In the genomic region with DNA sequence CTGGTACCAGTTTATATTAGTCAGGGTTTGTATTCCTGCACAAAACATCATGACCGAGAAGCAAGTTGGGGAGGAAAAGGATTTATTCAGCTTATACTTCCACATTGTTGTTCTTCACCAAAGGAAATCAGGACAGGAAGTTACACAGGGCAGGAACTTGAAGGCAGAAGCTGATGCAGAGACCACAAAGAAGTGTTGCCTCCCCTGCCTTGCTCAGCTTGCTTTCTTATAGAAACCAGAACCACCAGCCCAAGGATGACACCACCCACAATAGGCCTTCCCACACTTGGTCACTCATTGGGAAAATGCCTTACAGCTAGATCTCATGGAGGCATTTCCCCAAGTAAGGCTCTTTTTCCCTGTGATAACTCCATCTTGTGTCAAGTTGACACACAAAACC, we compare ENCODE assay signal across 26 mouse cellular contexts.
"Had no signal": no experiment of that assay in that cellular context is flagged by ENCODE, and none has a peak within 500 bp of the region (broad histone marks: within the 10 kb centered on the region; RNA-seq: fewer than 3 reads in every experiment).

No protein-coding gene starts in this region.

- H3K36me3 ChIP-seq: heart, embryonic 13.5 days; heart, embryonic 15.5 days; hindbrain, embryonic 10.5 days; hindbrain, embryonic 12.5 days; intestine, embryonic 15.5 days; kidney, embryonic 15.5 days; limb, embryonic 10.5 days; limb, embryonic 12.5 days had no signal

- H3K27me3 ChIP-seq: heart, embryonic 13.5 days; heart, embryonic 15.5 days; hindbrain, embryonic 12.5 days; intestine, embryonic 15.5 days; kidney, embryonic 15.5 days; limb, embryonic 12.5 days had no signal

- H3K9ac ChIP-seq: heart, embryonic 13.5 days; heart, embryonic 15.5 days; hindbrain, embryonic 12.5 days; hindbrain, embryonic 14.5 days; intestine, embryonic 15.5 days; kidney, embryonic 15.5 days; limb, embryonic 12.5 days had no signal

- DNase-seq: gastrocnemius, adult 2 months; gastrocnemius, postnatal 10 days; gastrocnemius, postnatal 25 days; heart, adult 11 months; heart, postnatal 14 days; heart, postnatal 36 days; kidney, adult 18-20 months; kidney, adult 8-10 months; kidney, postnatal 14 days; kidney, postnatal 36 days; layer of hippocampus, adult 9-11 months; layer of hippocampus, postnatal 36 days; liver had no signal

- H3K4me1 ChIP-seq: heart, embryonic 13.5 days; heart, embryonic 15.5 days; hindbrain, embryonic 10.5 days; hindbrain, embryonic 12.5 days; intestine, embryonic 15.5 days; kidney, embryonic 15.5 days; limb, embryonic 10.5 days; limb, embryonic 12.5 days had no signal

- H3K4me3 ChIP-seq: gastrocnemius, adult 2 months; heart, embryonic 13.5 days; heart, embryonic 15.5 days; hindbrain, embryonic 10.5 days; hindbrain, embryonic 12.5 days; intestine, embryonic 15.5 days; kidney, embryonic 15.5 days; limb, embryonic 10.5 days; limb, embryonic 12.5 days had no signal

- H3K27ac ChIP-seq: gastrocnemius, adult 2 months; heart, embryonic 13.5 days; heart, embryonic 15.5 days; hindbrain, embryonic 10.5 days; hindbrain, embryonic 12.5 days; hindbrain, embryonic 14.5 days; intestine, embryonic 15.5 days; kidney, embryonic 15.5 days; kidney, postnatal 0 days; limb, embryonic 10.5 days; limb, embryonic 12.5 days had no signal

- ATAC-seq: hindbrain, embryonic 16.5 days; inflammation-experienced regulatory T-cells, adult 6 months; intestine, embryonic 15.5 days; intestine, postnatal 0 days had no signal
